Mouse (Mus musculus) liver, embryonic 14.5 days (tissue): Measurements from ENCODE around the gene Lsm7. TPM values are rescaled to one million over a fixed set of nuclear protein-coding genes. Genes with fewer than 3 reads are reported as not detected.

Source experiments
- ATAC-seq: fragments of 200-750 bp; cut with Nextera tagmentation; 2 replicates; pipeline ENCODE4 v1.8.0; 2017; ENCODE audit warnings: moderate number of reproducible peaks, mild to moderate bottlenecking, moderate library complexity; ENCODE audit not compliant: insufficient read depth
- DNase-seq, 3 experiments: peaks; one replicate each; pipeline ENCODE4 v3.0.0-alpha.2; 2012 to 2013; ENCODE audit warnings: low read depth in 3 of 3, low spot score in 3 of 3
- H3K27ac ChIP-seq: fragments of 300-500 bp; sonication (generic); 2 replicates; pipeline ENCODE4 v1.5.1; 2014; ENCODE audit warnings: moderate library complexity, mild to moderate bottlenecking, control low read depth, inconsistent platforms
- H3K27me3 ChIP-seq: fragments of 300-500 bp; sonication (generic); 2 replicates; pipeline ENCODE4 v1.6.1; 2014; ENCODE audit warnings: mild to moderate bottlenecking, low read length, moderate library complexity; ENCODE audit not compliant: control insufficient read depth, insufficient read depth
- H3K36me3 ChIP-seq: fragments of 300-500 bp; sonication (generic); replicated peaks from 2 replicates; pipeline ENCODE4 v1.6.1; 2014; ENCODE audit warnings: low read depth; ENCODE audit not compliant: control insufficient read depth, insufficient read depth
- H3K4me1 ChIP-seq, 2 experiments: fragments of 200-500 bp in 1 of 2; fragments of 300-500 bp in 1 of 2; sonication (generic) in 1 of 2; replicated peaks; 2 replicates each; pipeline ENCODE4 v1.6.1; 2012 to 2014; ENCODE audit warnings: antibody characterized with exemption in 1 of 2, inconsistent platforms in 1 of 2, low read length in 1 of 2; ENCODE audit not compliant: control insufficient read depth in 2 of 2, insufficient read depth in 2 of 2
- H3K4me2 ChIP-seq: fragments of 300-500 bp; sonication (generic); 2 replicates; pipeline ENCODE4 v1.6.1; 2014; ENCODE audit warnings: low read depth, mild to moderate bottlenecking, control low read depth, moderate library complexity
- H3K4me3 ChIP-seq, 2 experiments: fragments of 200-500 bp in 1 of 2; fragments of 300-500 bp in 1 of 2; sonication (generic) in 1 of 2; 2 replicates each; pipeline ENCODE4 v1.5.1; 2012 to 2014; ENCODE audit warnings: low read depth in 2 of 2, low read length in 2 of 2, mild to moderate bottlenecking in 2 of 2, control low read depth in 1 of 2, inconsistent platforms in 1 of 2, moderate library complexity in 1 of 2; ENCODE audit not compliant: insufficient read depth in 1 of 2
- H3K9ac ChIP-seq: fragments of 300-500 bp; sonication (generic); replicated peaks from 2 replicates; pipeline ENCODE4 v1.6.1; 2014; ENCODE audit warnings: mild to moderate bottlenecking, control low read depth, moderate library complexity
- H3K9me3 ChIP-seq: fragments of 300-500 bp; sonication (generic); 2 replicates; pipeline ENCODE4 v1.6.1; 2016; ENCODE audit warnings: low read length, mixed read lengths; ENCODE audit not compliant: control insufficient read depth
- CTCF ChIP-seq: IDR thresholded peaks from 2 replicates; pipeline ENCODE4 v1.5.1; 2016; ENCODE audit warnings: antibody characterized with exemption, low read depth, control low read depth
- EP300 ChIP-seq: IDR thresholded peaks from 2 replicates; pipeline ENCODE4 v1.6.1; 2016; ENCODE audit warnings: antibody characterized with exemption, low read depth
- WGBS: fragments of 180-500 bp; shearing (Covaris S2); extraction: QIAGEN DNeasy Blood & Tissue Kit; methylation state at CpG from one replicate; pipeline ENCODE4 v1.1.7; 2014; ENCODE audit not compliant: insufficient replicate concordance; 5-methylcytosine and 5-hydroxymethylcytosine counted together
- microRNA counts: library from miRNA; unstranded; fragments of <30 nt; microRNA quantifications from one replicate; lab custom pipeline; 2016
- microRNA-seq: library from miRNA; unstranded; fragments of <30 nt; microRNA quantifications from one replicate; pipeline ENCODE4, GENCODE M21; 2016
- polyA plus RNA-seq, 2 experiments: library from polyadenylated mRNA; depleted of rRNA in 1 of 2; stranded (reverse) in 1 of 2; unstranded in 1 of 2; fragments of >200 nt; fragmentation: Nextera tagmentation in 1 of 2; extraction: Ambion mirVana in 1 of 2; gene quantifications; 2 replicates each; pipeline versions ENCODE4 v1.2.1 to v1.2.3; 2012 to 2014

Gene Lsm7
- polyA plus RNA-seq, 2 experiments: 178 to 215 TPM

DNA sequence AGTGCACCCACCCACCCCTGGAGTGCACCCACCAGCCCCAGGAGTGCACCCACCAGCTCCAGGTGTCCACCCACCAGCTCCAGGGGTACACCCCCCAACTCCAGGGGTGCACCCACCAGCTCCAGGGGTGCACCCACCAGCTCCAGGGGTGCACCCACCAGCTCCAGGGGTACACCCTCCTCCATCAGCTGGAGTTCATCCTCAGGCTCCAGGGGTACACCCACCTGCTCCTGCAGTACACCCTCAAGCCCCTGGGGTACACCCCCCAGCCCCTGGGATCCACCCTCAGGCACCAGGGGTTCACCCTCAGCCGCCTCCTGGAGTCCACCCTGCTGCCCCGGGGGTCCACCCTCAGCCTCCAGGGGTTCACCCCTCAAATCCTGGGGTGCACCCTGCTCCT is 50.7 kb downstream of the Lsm7 start:
- Histone ChIP-seq H3K27me3 (peaks cover 28% of the 10 kb centered on the region), H3K4me1 (peaks cover 10 to 12% of the 10 kb centered on the region in 2 experiments), H3K9ac (no peak overlapping the region), H3K4me2 (no peak overlapping the region), H3K36me3 (peaks cover 38% of the 10 kb centered on the region), H3K4me3 (no peak overlapping the region), H3K9me3 (no peaks in the 10 kb centered on the region), H3K27ac (no peak overlapping the region)
- 79% methylated on average over 2 of the region's 2 CpGs for WGBS
- DNase-seq: no peak
- ATAC-seq: no peak
- TF ChIP-seq EP300: no peak
- no peak for TF ChIP-seq CTCF

- Histone ChIP-seq H3K4me1 (peaks cover 9 to 11% of the 10 kb centered on the region in 2 experiments), H3K27ac (no peak overlapping the region), H3K36me3 (peaks cover 38% of the 10 kb centered on the region), H3K4me2 (no peak overlapping the region), H3K9ac (no peak overlapping the region), H3K4me3 (no peak overlapping the region), H3K27me3 (peaks cover 14% of the 10 kb centered on the region), H3K9me3 (no peaks in the 10 kb centered on the region)
- TF ChIP-seq EP300 (no peak), CTCF (no peak)
- DNase-seq (no peak), ATAC-seq (no peak)
- 65% methylated on average over 3 of the region's 3 CpGs for WGBS
Observed at GRCm38 (mm10) chr10:80802996-80803395, 52.0 kb downstream of the Lsm7 start.

MicroRNA genes within 50 kb of the gene (microRNA counts, 519-probe panel; counts per million panel counts)
- 69.9 counts per million for microRNA mmu-miR-1982 (lab: Ali Mortazavi, UCI)

Small RNA genes within 50 kb of the gene (microRNA-seq; reads per million reads assigned to microRNA genes)
- 4.6 reads per million, percentile 4 among the genes with 10 or more reads in this experiment for gene Mir1982

Other genes starting within 250 kb of the Lsm7 start
- 1.2 and 1.3 TPM in 2 replicates for gene Gm49322, start 249.2 kb downstream of the Lsm7 start, polyA plus RNA-seq (2012; rRNA removed)
- gene Gm49322, start 249.2 kb downstream of the Lsm7 start, polyA plus RNA-seq (2014; fragmentation: Nextera tagmentation; extraction: Ambion mirVana): 0.19 and 0.28 TPM in 2 replicates
- 46.9 and 51.3 TPM in 2 replicates for gene Csnk1g2, start 232.4 kb downstream of the Lsm7 start, polyA plus RNA-seq (2012; rRNA removed)
- gene Csnk1g2, start 232.4 kb downstream of the Lsm7 start, polyA plus RNA-seq (2014; fragmentation: Nextera tagmentation; extraction: Ambion mirVana): 25.5 and 27.0 TPM in 2 replicates
- gene Btbd2, start 198.1 kb downstream of the Lsm7 start, polyA plus RNA-seq (2012; rRNA removed): 8.2 and 11.3 TPM in 2 replicates
- gene Btbd2, start 198.1 kb downstream of the Lsm7 start, polyA plus RNA-seq (2014; fragmentation: Nextera tagmentation; extraction: Ambion mirVana): 8.6 and 12.0 TPM in 2 replicates
- 59.7 and 69.1 TPM in 2 replicates for gene Mknk2, start 177.1 kb downstream of the Lsm7 start, polyA plus RNA-seq (2012; rRNA removed)
- 58.7 and 74.3 TPM in 2 replicates for gene Mknk2, start 177.1 kb downstream of the Lsm7 start, polyA plus RNA-seq (2014; fragmentation: Nextera tagmentation; extraction: Ambion mirVana)
- 13.0 and 15.8 TPM in 2 replicates for gene Mob3a, start 153.2 kb downstream of the Lsm7 start, polyA plus RNA-seq (2012; rRNA removed)
- gene Mob3a, start 153.2 kb downstream of the Lsm7 start, polyA plus RNA-seq (2014; fragmentation: Nextera tagmentation; extraction: Ambion mirVana): 14.2 and 16.0 TPM in 2 replicates
- gene Izumo4, start 153.0 kb downstream of the Lsm7 start, polyA plus RNA-seq (2012; rRNA removed): 9.9 and 11.3 TPM in 2 replicates
- 4.0 and 6.0 TPM in 2 replicates for gene Izumo4, start 153.0 kb downstream of the Lsm7 start, polyA plus RNA-seq (2014; fragmentation: Nextera tagmentation; extraction: Ambion mirVana)
- gene Ap3d1, start 112.9 kb downstream of the Lsm7 start, polyA plus RNA-seq (2012; rRNA removed): 24.5 and 26.2 TPM in 2 replicates
- 20.1 and 22.4 TPM in 2 replicates for gene Ap3d1, start 112.9 kb downstream of the Lsm7 start, polyA plus RNA-seq (2014; fragmentation: Nextera tagmentation; extraction: Ambion mirVana)
- 11.5 and 11.6 TPM in 2 replicates for gene Dot1l, start 100.0 kb downstream of the Lsm7 start, polyA plus RNA-seq (2012; rRNA removed)
- gene Dot1l, start 100.0 kb downstream of the Lsm7 start, polyA plus RNA-seq (2014; fragmentation: Nextera tagmentation; extraction: Ambion mirVana): 7.1 and 8.3 TPM in 2 replicates
- 26.1 and 35.6 TPM in 2 replicates for gene Sf3a2, start 57.0 kb downstream of the Lsm7 start, polyA plus RNA-seq (2012; rRNA removed)
- gene Sf3a2, start 57.0 kb downstream of the Lsm7 start, polyA plus RNA-seq (2014; fragmentation: Nextera tagmentation; extraction: Ambion mirVana): 36.1 and 40.7 TPM in 2 replicates
- gene Plekhj1, start 56.6 kb downstream of the Lsm7 start, polyA plus RNA-seq (2012; rRNA removed): 46.7 and 50.8 TPM in 2 replicates
- gene Plekhj1, start 56.6 kb downstream of the Lsm7 start, polyA plus RNA-seq (2014; fragmentation: Nextera tagmentation; extraction: Ambion mirVana): 77.0 and 85.0 TPM in 2 replicates
- gene Amh, start 50.0 kb downstream of the Lsm7 start, polyA plus RNA-seq (2012; rRNA removed): 0.31 and 0.36 TPM in 2 replicates
- 0.08 TPM in 1 of 2 replicates, not detected in the other for gene Amh, start 50.0 kb downstream of the Lsm7 start, polyA plus RNA-seq (2014; fragmentation: Nextera tagmentation; extraction: Ambion mirVana)
- gene Jsrp1, start 41.7 kb downstream of the Lsm7 start, polyA plus RNA-seq (2012; rRNA removed): 0.15 TPM in 1 of 2 replicates, not detected in the other
- not detected in 2 replicates for gene Jsrp1, start 41.7 kb downstream of the Lsm7 start, polyA plus RNA-seq (2014; fragmentation: Nextera tagmentation; extraction: Ambion mirVana)
- gene Oaz1, start 28.6 kb downstream of the Lsm7 start, polyA plus RNA-seq (2012; rRNA removed): 673 and 795 TPM in 2 replicates
- 1,285 and 1,384 TPM in 2 replicates for gene Oaz1, start 28.6 kb downstream of the Lsm7 start, polyA plus RNA-seq (2014; fragmentation: Nextera tagmentation; extraction: Ambion mirVana)
- gene Lingo3, start 11.2 kb downstream of the Lsm7 start, polyA plus RNA-seq (2012; rRNA removed): 0.01 TPM in 1 of 2 replicates, not detected in the other
- 0.04 TPM in 1 of 2 replicates, not detected in the other for gene Lingo3, start 11.2 kb downstream of the Lsm7 start, polyA plus RNA-seq (2014; fragmentation: Nextera tagmentation; extraction: Ambion mirVana)
- gene Sppl2b, start 66 bp upstream of the Lsm7 start, polyA plus RNA-seq (2012; rRNA removed): 76.1 and 82.4 TPM in 2 replicates
- gene Sppl2b, start 66 bp upstream of the Lsm7 start, polyA plus RNA-seq (2014; fragmentation: Nextera tagmentation; extraction: Ambion mirVana): 34.7 and 44.5 TPM in 2 replicates
- gene Tmprss9, start 16.6 kb upstream of the Lsm7 start, polyA plus RNA-seq (2012; rRNA removed): 0.05 and 0.06 TPM in 2 replicates
- gene Tmprss9, start 16.6 kb upstream of the Lsm7 start, polyA plus RNA-seq (2014; fragmentation: Nextera tagmentation; extraction: Ambion mirVana): not detected in 2 replicates
- gene Timm13, start 45.8 kb upstream of the Lsm7 start, polyA plus RNA-seq (2012; rRNA removed): 114 and 145 TPM in 2 replicates
- 201 and 208 TPM in 2 replicates for gene Timm13, start 45.8 kb upstream of the Lsm7 start, polyA plus RNA-seq (2014; fragmentation: Nextera tagmentation; extraction: Ambion mirVana)
- gene Lmnb2, start 63.0 kb upstream of the Lsm7 start, polyA plus RNA-seq (2012; rRNA removed): 9.5 and 11.3 TPM in 2 replicates
- gene Lmnb2, start 63.0 kb upstream of the Lsm7 start, polyA plus RNA-seq (2014; fragmentation: Nextera tagmentation; extraction: Ambion mirVana): 2.8 and 3.2 TPM in 2 replicates
- 1.3 and 1.9 TPM in 2 replicates for gene Gadd45b, start 74.9 kb upstream of the Lsm7 start, polyA plus RNA-seq (2012; rRNA removed)
- gene Gadd45b, start 74.9 kb upstream of the Lsm7 start, polyA plus RNA-seq (2014; fragmentation: Nextera tagmentation; extraction: Ambion mirVana): 2.0 and 2.7 TPM in 2 replicates
- 0.19 and 0.25 TPM in 2 replicates for gene Gng7, start 159.7 kb upstream of the Lsm7 start, polyA plus RNA-seq (2012; rRNA removed)
- 0.23 and 0.33 TPM in 2 replicates for gene Gng7, start 159.7 kb upstream of the Lsm7 start, polyA plus RNA-seq (2014; fragmentation: Nextera tagmentation; extraction: Ambion mirVana)
- gene Diras1, start 170.5 kb upstream of the Lsm7 start, polyA plus RNA-seq (2012; rRNA removed): 0.05 TPM in 1 of 2 replicates, not detected in the other
- gene Diras1, start 170.5 kb upstream of the Lsm7 start, polyA plus RNA-seq (2014; fragmentation: Nextera tagmentation; extraction: Ambion mirVana): not detected in 2 replicates
- 4.2 and 4.4 TPM in 2 replicates for gene Slc39a3, start 182.2 kb upstream of the Lsm7 start, polyA plus RNA-seq (2012; rRNA removed)
- gene Slc39a3, start 182.2 kb upstream of the Lsm7 start, polyA plus RNA-seq (2014; fragmentation: Nextera tagmentation; extraction: Ambion mirVana): 2.7 and 3.2 TPM in 2 replicates
- gene Sgta, start 205.0 kb upstream of the Lsm7 start, polyA plus RNA-seq (2012; rRNA removed): 38.4 and 43.6 TPM in 2 replicates
- gene Sgta, start 205.0 kb upstream of the Lsm7 start, polyA plus RNA-seq (2014; fragmentation: Nextera tagmentation; extraction: Ambion mirVana): 43.8 and 48.0 TPM in 2 replicates
- gene Thop1, start 214.8 kb upstream of the Lsm7 start, polyA plus RNA-seq (2012; rRNA removed): 20.5 and 21.7 TPM in 2 replicates
- 15.0 and 17.7 TPM in 2 replicates for gene Thop1, start 214.8 kb upstream of the Lsm7 start, polyA plus RNA-seq (2014; fragmentation: Nextera tagmentation; extraction: Ambion mirVana)
- 10.9 and 11.0 TPM in 2 replicates for gene Creb3l3, start 243.7 kb upstream of the Lsm7 start, polyA plus RNA-seq (2012; rRNA removed)
- gene Creb3l3, start 243.7 kb upstream of the Lsm7 start, polyA plus RNA-seq (2014; fragmentation: Nextera tagmentation; extraction: Ambion mirVana): 16.8 and 20.1 TPM in 2 replicates